Mouse (Mus musculus): Measurements from ENCODE around the gene D2hgdh. TPM values are rescaled to one million over a fixed set of nuclear protein-coding genes. Genes with fewer than 3 reads are reported as not detected.
"Not testable (repeated sequence)": the region's sequence is repeated elsewhere in the genome, so short reads cannot be mapped to it uniquely, and the experiment has no call there.

The D2hgdh gene
- polyA plus RNA-seq, 1 experiment from 2014 or later: 14.8 TPM

GRCm38 (mm10) chr1:93810011-93810410, 14.7 kb upstream of the D2hgdh start:
- 96% methylated on average over 3 of the region's 3 CpGs for WGBS
- no peak overlapping the region for H3K4me3 ChIP-seq
- no peaks in the 10 kb centered on the region for H3K9me3 ChIP-seq
- H3K36me3 ChIP-seq: peaks cover 81% of the 10 kb centered on the region
- peaks cover 10% of the 10 kb centered on the region for H3K4me1 ChIP-seq
- no peaks in the 10 kb centered on the region for H3K27me3 ChIP-seq (ENCODE audit: insufficient read depth, poor library complexity, severe bottlenecking)
- no peak overlapping the region for H3K27ac ChIP-seq
- DNase-seq (ENCODE audit: low spot score): no peak

GRCm38 (mm10) chr1:93811495-93812039, 13.1 kb upstream of the D2hgdh start:
- H3K27ac ChIP-seq: no peak overlapping the region
- no peaks in the 10 kb centered on the region for H3K27me3 ChIP-seq (ENCODE audit: insufficient read depth, poor library complexity, severe bottlenecking)
- 86% methylated on average over 8 of the region's 8 CpGs for WGBS
- DNase-seq (ENCODE audit: low spot score): no peak
- H3K9me3 ChIP-seq: no peaks in the 10 kb centered on the region
- no peak overlapping the region for H3K4me3 ChIP-seq
- H3K36me3 ChIP-seq: peaks cover 90% of the 10 kb centered on the region
- H3K4me1 ChIP-seq: no peaks in the 10 kb centered on the region

GRCm38 (mm10) chr1:93817823-93818532, 6.7 kb upstream of the D2hgdh start:
- DNase-seq (ENCODE audit: low spot score): no peak
- Histone ChIP-seq H3K27ac (no peak overlapping the region), H3K4me1 (no peaks in the 10 kb centered on the region), H3K9me3 (no peaks in the 10 kb centered on the region), H3K36me3 (peaks cover 91% of the 10 kb centered on the region), H3K4me3 (no peak overlapping the region), H3K27me3 (ENCODE audit: insufficient read depth, poor library complexity, severe bottlenecking) (no peaks in the 10 kb centered on the region)
- WGBS: 92% methylated on average over 8 of the region's 8 CpGs

GRCm38 (mm10) chr1:93818722-93819121, 6.0 kb upstream of the D2hgdh start:
- Histone ChIP-seq H3K9me3 (no peaks in the 10 kb centered on the region), H3K27me3 (ENCODE audit: insufficient read depth, poor library complexity, severe bottlenecking) (no peaks in the 10 kb centered on the region), H3K27ac (no peak overlapping the region), H3K4me3 (no peak overlapping the region), H3K4me1 (no peaks in the 10 kb centered on the region), H3K36me3 (peaks cover 84% of the 10 kb centered on the region)
- no peak for DNase-seq (ENCODE audit: low spot score)
- 91% methylated on average over 7 of the region's 7 CpGs for WGBS

GRCm38 (mm10) chr1:93823796-93824495, 763 bp upstream of the D2hgdh start:
- no peak overlapping the region; the same call in 1 of the 2 replicates for H3K27ac ChIP-seq
- H3K4me1 ChIP-seq: peaks cover 16% of the 10 kb centered on the region
- peaks cover 32% of the 10 kb centered on the region for H3K36me3 ChIP-seq
- WGBS: 82% methylated on average over 3 of the region's 3 CpGs
- DNase-seq (ENCODE audit: low spot score): no peak
- H3K27me3 ChIP-seq (ENCODE audit: insufficient read depth, poor library complexity, severe bottlenecking): no peaks in the 10 kb centered on the region
- H3K4me3 ChIP-seq: no peak overlapping the region
- no peaks in the 10 kb centered on the region for H3K9me3 ChIP-seq

- peaks cover 16% of the 10 kb centered on the region for H3K4me1 ChIP-seq
- WGBS: under 1% methylated on average over 30 of the region's 30 CpGs
- H3K4me3 ChIP-seq: peak overlapping the region; percentile 69
- peak; percentile 97 for DNase-seq (ENCODE audit: low spot score)
- H3K9me3 ChIP-seq: no peaks in the 10 kb centered on the region
- H3K27ac ChIP-seq: peak overlapping the region; percentile 93
- H3K27me3 ChIP-seq (ENCODE audit: insufficient read depth, poor library complexity, severe bottlenecking): no peaks in the 10 kb centered on the region
- H3K36me3 ChIP-seq: peaks cover 19% of the 10 kb centered on the region
These were observed 481 bp downstream of the D2hgdh start for GRCm38 (mm10) chr1:93825105-93825674.

GRCm38 (mm10) chr1:93825771-93826539, 1.2 kb downstream of the D2hgdh start:
- Histone ChIP-seq H3K9me3 (no peaks in the 10 kb centered on the region), H3K4me1 (peaks cover 16% of the 10 kb centered on the region), H3K4me3 (peak overlapping the region; percentile 69), H3K36me3 (peaks cover 12% of the 10 kb centered on the region), H3K27me3 (ENCODE audit: insufficient read depth, poor library complexity, severe bottlenecking) (no peaks in the 10 kb centered on the region), H3K27ac (peak overlapping the region; percentile 93)
- DNase-seq (ENCODE audit: low spot score): no peak
- 45% methylated on average over 27 of the region's 27 CpGs for WGBS

- Histone ChIP-seq H3K4me3 (peak overlapping the region; percentile 69; the same call in 1 of the 2 replicates), H3K27ac (peak overlapping the region; percentile 93; the same call in 1 of the 2 replicates), H3K4me1 (peaks cover 16% of the 10 kb centered on the region), H3K36me3 (peaks cover 7% of the 10 kb centered on the region), H3K27me3 (ENCODE audit: insufficient read depth, poor library complexity, severe bottlenecking) (no peaks in the 10 kb centered on the region), H3K9me3 (no peaks in the 10 kb centered on the region)
- DNase-seq (ENCODE audit: low spot score): no peak
- WGBS: 91% methylated on average over 9 of the region's 9 CpGs
These were observed 1.8 kb downstream of the D2hgdh start for GRCm38 (mm10) chr1:93826540-93826835.

- H3K4me3 ChIP-seq; H3K27me3 ChIP-seq (ENCODE audit: insufficient read depth, poor library complexity, severe bottlenecking); H3K27ac ChIP-seq; H3K4me1 ChIP-seq; DNase-seq (ENCODE audit: low spot score); H3K9me3 ChIP-seq: not testable (repeated sequence)
- peaks cover 11% of the 10 kb centered on the region for H3K36me3 ChIP-seq
- WGBS: 65% methylated on average over 3 of the region's 4 CpGs
These were observed 8.1 kb downstream of the D2hgdh start for GRCm38 (mm10) chr1:93832754-93833360.

GRCm38 (mm10) chr1:93834671-93835150, 10.0 kb downstream of the D2hgdh start:
- peaks cover 12% of the 10 kb centered on the region for H3K36me3 ChIP-seq
- no peak overlapping the region for H3K4me3 ChIP-seq
- H3K27me3 ChIP-seq (ENCODE audit: insufficient read depth, poor library complexity, severe bottlenecking): no peaks in the 10 kb centered on the region
- H3K4me1 ChIP-seq: 0 out of 2 replicates have a peak, but pooled peaks cover 3% of the 10 kb centered on the region
- no peak for DNase-seq (ENCODE audit: low spot score)
- H3K9me3 ChIP-seq: no peaks in the 10 kb centered on the region
- H3K27ac ChIP-seq: no peak overlapping the region
- WGBS: 87% methylated on average over 7 of the region's 7 CpGs

- no peak for DNase-seq (ENCODE audit: low spot score)
- H3K27ac ChIP-seq: no peak overlapping the region
- H3K27me3 ChIP-seq (ENCODE audit: insufficient read depth, poor library complexity, severe bottlenecking): no peaks in the 10 kb centered on the region
- 97% methylated on average over 4 of the region's 4 CpGs for WGBS
- H3K4me1 ChIP-seq: 0 out of 2 replicates have a peak, but pooled peaks cover 3% of the 10 kb centered on the region
- peaks cover 12% of the 10 kb centered on the region for H3K36me3 ChIP-seq
- no peaks in the 10 kb centered on the region for H3K9me3 ChIP-seq
- H3K4me3 ChIP-seq: no peak overlapping the region
These were observed 10.5 kb downstream of the D2hgdh start for GRCm38 (mm10) chr1:93835211-93835610.

GRCm38 (mm10) chr1:93835876-93836531, 11.3 kb downstream of the D2hgdh start:
- peaks cover 12% of the 10 kb centered on the region for H3K36me3 ChIP-seq
- WGBS: 70% methylated on average over 6 of the region's 6 CpGs
- no peak for DNase-seq (ENCODE audit: low spot score)

More at GRCm38 (mm10) chr1:93835876-93836531, 11.3 kb downstream of the D2hgdh start:
- Histone ChIP-seq H3K27ac (no peak overlapping the region), H3K9me3 (no peaks in the 10 kb centered on the region), H3K4me1 (0 out of 2 replicates have a peak, but pooled peaks cover 3% of the 10 kb centered on the region), H3K27me3 (ENCODE audit: insufficient read depth, poor library complexity, severe bottlenecking) (no peaks in the 10 kb centered on the region), H3K4me3 (no peak overlapping the region)

Data from heart, embryonic 10.5 days (tissue).